Mouse (Mus musculus) kidney, postnatal 0 days (tissue): Measurements from ENCODE around the gene Txnrd2. TPM values are rescaled to one million over a fixed set of nuclear protein-coding genes. Genes with fewer than 3 reads are reported as not detected.

Source experiments
- ATAC-seq: fragments of 200-750 bp; cut with Nextera tagmentation; replicated peaks from 2 replicates; pipeline ENCODE4 v1.8.0; 2017; ENCODE audit warnings: low read depth, moderate number of reproducible peaks, moderate TSS enrichment, moderate library complexity; ENCODE audit not compliant: low FRiP score
- DNase-seq: peaks from one replicate; pipeline ENCODE4 v3.0.0-alpha.2; 2016; ENCODE audit warnings: low spot score
- H3K27ac ChIP-seq: fragments of 300-500 bp; sonication (generic); 2 replicates; pipeline ENCODE4 v1.5.1; 2014; ENCODE audit warnings: mild to moderate bottlenecking
- H3K27me3 ChIP-seq: fragments of 300-500 bp; sonication (generic); 2 replicates; pipeline ENCODE4 v1.6.1; 2014; ENCODE audit warnings: low read length, mixed read lengths; ENCODE audit not compliant: insufficient read depth
- H3K36me3 ChIP-seq: fragments of 300-500 bp; sonication (generic); 2 replicates; pipeline ENCODE4 v1.6.1; 2014; ENCODE audit warnings: low read length, mixed read lengths; ENCODE audit not compliant: insufficient read depth
- H3K4me1 ChIP-seq: fragments of 300-500 bp; sonication (generic); replicated peaks from 2 replicates; pipeline ENCODE4 v1.6.1; 2014; ENCODE audit warnings: antibody characterized with exemption, low read length, mixed read lengths; ENCODE audit not compliant: insufficient read depth
- H3K4me2 ChIP-seq: fragments of 300-500 bp; sonication (generic); 2 replicates; pipeline ENCODE4 v1.6.1; 2014; ENCODE audit warnings: mild to moderate bottlenecking, low read length, moderate library complexity, mixed read lengths
- H3K4me3 ChIP-seq: fragments of 300-500 bp; sonication (generic); replicated peaks from 2 replicates; pipeline ENCODE4 v1.5.1; 2014; ENCODE audit warnings: low read depth, low read length
- H3K9ac ChIP-seq: fragments of 300-500 bp; sonication (generic); 2 replicates; pipeline ENCODE4 v1.6.1; 2014; ENCODE audit warnings: low read depth, low read length
- H3K9me3 ChIP-seq: fragments of 300-500 bp; sonication (generic); replicated peaks from 2 replicates; pipeline ENCODE4 v1.6.1; 2016; ENCODE audit warnings: low read length, inconsistent platforms, mixed read lengths
- CTCF ChIP-seq: IDR thresholded peaks from 2 replicates; pipeline ENCODE4 v1.5.1; 2016; ENCODE audit warnings: antibody characterized with exemption, low read depth, mild to moderate bottlenecking, moderate library complexity
- WGBS: fragments of 180-500 bp; shearing (Covaris S2); extraction: QIAGEN DNeasy Blood & Tissue Kit; methylation state at CpG from one replicate; pipeline ENCODE4 v1.1.7; 2014; 5-methylcytosine and 5-hydroxymethylcytosine counted together
- polyA plus RNA-seq: library from polyadenylated mRNA; unstranded; fragments of >200 nt; fragmentation: Nextera tagmentation; extraction: Ambion mirVana; gene quantifications from 2 replicates; pipeline ENCODE4 v1.2.1, GENCODE M21; 2015

Txnrd2 gene
- polyA plus RNA-seq, 1 experiment from 2014 or later = 30.6 TPM

DNA sequence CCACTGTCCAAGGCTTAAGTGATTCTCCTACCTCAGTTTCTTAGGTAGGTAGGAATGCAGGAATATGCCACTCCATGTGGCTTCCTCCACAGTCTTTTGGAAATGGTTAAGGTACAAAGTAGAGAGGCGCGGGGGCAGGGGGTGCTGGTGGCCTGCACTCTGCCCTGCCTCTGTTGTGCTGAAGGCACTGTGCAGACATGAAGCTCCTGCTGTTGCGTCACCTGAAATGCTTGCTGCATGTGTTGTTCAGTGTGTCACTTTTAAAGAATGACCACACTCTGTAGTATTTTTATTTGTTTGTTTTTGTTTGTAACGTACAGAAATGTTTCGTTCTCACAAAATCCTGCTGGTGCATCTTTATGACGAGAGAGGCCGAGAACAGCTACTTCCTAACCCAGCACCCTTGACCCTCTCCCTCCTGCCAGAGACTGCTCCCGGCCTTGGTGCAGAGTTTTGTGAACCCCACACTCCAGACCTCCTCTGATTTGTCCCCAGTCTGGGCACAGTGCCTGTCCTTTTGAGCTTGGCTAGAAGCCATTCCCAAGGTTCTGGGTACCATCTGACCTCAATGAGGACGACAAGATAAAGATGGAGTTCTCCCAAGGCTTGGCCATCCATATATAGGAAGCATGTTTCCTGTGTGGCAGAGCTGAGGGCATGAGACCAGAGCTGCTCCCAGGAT, 43.0 kb upstream of the Txnrd2 start:
- WGBS = 74% methylated on average over 9 of the region's 9 CpGs
- ATAC-seq = no peak
- Histone ChIP-seq H3K4me2 (no peak overlapping the region), H3K36me3 (no peaks in the 10 kb centered on the region), H3K27ac (peak overlapping the region; percentile 19; the same call in 1 of the 2 replicates), H3K4me3 (no peak overlapping the region), H3K9me3 (no peaks in the 10 kb centered on the region), H3K4me1 (peaks cover 23% of the 10 kb centered on the region; the same call in 1 of the 2 replicates), H3K27me3 (no peaks in the 10 kb centered on the region), H3K9ac (no peak overlapping the region)
- no peak for DNase-seq
- TF ChIP-seq CTCF = no peak

DNA sequence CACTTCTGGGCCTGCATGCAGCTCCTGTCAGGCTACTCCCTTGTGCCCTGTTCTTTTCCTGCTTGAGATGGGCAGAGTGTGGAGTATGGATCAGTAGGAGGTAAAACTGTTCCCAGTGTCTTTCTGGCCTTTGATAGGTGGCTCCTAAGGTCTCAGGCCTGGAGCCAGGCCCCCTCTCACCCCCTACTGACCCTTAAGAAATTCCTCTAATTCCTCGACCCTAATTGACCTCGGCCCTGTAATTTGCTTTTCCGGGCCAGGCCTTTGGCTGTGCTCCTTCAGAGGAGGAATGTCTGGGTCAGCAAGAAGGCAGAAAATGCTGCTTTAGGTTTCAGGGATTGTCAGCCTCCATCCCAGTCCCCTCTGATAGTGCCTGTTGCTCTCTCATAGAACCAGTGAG, 42.4 kb upstream of the Txnrd2 start:
- no peak overlapping the region for H3K4me3 ChIP-seq
- H3K27me3 ChIP-seq = no peaks in the 10 kb centered on the region
- H3K4me2 ChIP-seq = no peak overlapping the region
- peak; percentile 66 for DNase-seq
- no peaks in the 10 kb centered on the region for H3K36me3 ChIP-seq
- no peak for TF ChIP-seq CTCF
- H3K9ac ChIP-seq = no peak overlapping the region
- ATAC-seq = no peak
- peak overlapping the region; percentile 31; the same call in 1 of the 2 replicates for H3K27ac ChIP-seq
- peaks cover 21% of the 10 kb centered on the region for H3K4me1 ChIP-seq
- WGBS = 17% methylated on average over 3 of the region's 3 CpGs
- no peaks in the 10 kb centered on the region for H3K9me3 ChIP-seq

DNA sequence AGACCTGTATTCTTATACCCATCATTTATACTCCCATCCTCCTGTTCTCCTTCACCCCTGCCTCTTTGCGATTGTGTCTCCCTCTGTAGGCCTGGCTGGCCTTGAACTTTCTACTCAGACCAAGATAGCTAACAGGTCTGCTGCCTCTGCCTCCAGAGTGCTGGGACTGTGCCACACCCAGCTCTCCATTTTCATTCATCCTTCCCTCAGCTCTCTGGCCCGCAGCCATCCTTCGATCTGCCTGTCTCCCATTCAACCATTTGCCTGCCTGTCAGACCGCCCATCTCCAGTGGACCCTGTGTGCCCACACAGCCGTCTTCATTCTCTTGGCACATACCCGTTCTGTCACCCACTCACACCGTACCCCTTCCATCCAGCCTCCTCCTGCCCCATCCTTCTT, 42.0 kb upstream of the Txnrd2 start:
- H3K36me3 ChIP-seq = no peaks in the 10 kb centered on the region
- H3K4me1 ChIP-seq = peaks cover 25% of the 10 kb centered on the region
- H3K27ac ChIP-seq = peak overlapping the region; percentile 31; the same call in 1 of the 2 replicates
- no peak overlapping the region for H3K4me3 ChIP-seq
- no peak for TF ChIP-seq CTCF
- no peak for ATAC-seq
- 64% methylated on average over 7 of the region's 7 CpGs for WGBS
- no peaks in the 10 kb centered on the region for H3K27me3 ChIP-seq
- no peak overlapping the region for H3K9ac ChIP-seq
- no peaks in the 10 kb centered on the region for H3K9me3 ChIP-seq
- no peak for DNase-seq
- H3K4me2 ChIP-seq = no peak overlapping the region

DNA sequence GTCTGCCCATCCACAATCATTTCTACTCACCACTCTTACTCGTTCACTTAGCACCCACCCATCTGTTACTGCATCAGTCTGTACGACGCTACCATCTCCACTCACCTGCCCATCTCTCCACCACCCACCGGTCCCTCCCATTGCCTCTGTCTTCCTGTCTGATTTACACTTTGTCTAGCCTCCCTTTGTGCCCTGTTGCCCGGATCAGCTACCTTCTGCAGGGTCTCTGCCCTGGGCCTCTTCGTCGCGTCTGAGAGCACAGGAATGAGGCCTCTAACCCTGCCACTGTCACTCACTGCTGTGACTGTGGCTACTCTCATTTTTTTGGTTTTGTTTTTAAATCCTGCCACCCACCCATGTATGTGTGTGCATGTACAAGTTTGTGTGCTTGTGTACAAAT, 41.5 kb upstream of the Txnrd2 start:
- Histone ChIP-seq H3K4me1 (peaks cover 26% of the 10 kb centered on the region), H3K36me3 (no peaks in the 10 kb centered on the region), H3K27ac (no peak overlapping the region; the same call in 1 of the 2 replicates), H3K4me2 (no peak overlapping the region), H3K9ac (no peak overlapping the region), H3K9me3 (no peaks in the 10 kb centered on the region), H3K4me3 (no peak overlapping the region), H3K27me3 (no peaks in the 10 kb centered on the region)
- WGBS = 45% methylated on average over 8 of the region's 8 CpGs
- peak; percentile 52 for DNase-seq
- TF ChIP-seq CTCF = no peak
- no peak for ATAC-seq

GRCm38 (mm10) chr16:18385411-18385810, 40.8 kb upstream of the Txnrd2 start:
- H3K36me3 ChIP-seq = no peaks in the 10 kb centered on the region
- H3K27ac ChIP-seq = no peak overlapping the region
- H3K4me3 ChIP-seq = no peak overlapping the region
- H3K27me3 ChIP-seq = no peaks in the 10 kb centered on the region
- TF ChIP-seq CTCF = no peak
- peaks cover 26% of the 10 kb centered on the region for H3K4me1 ChIP-seq
- no peak overlapping the region for H3K9ac ChIP-seq
- DNase-seq = no peak
- H3K4me2 ChIP-seq = no peak overlapping the region
- no peak for ATAC-seq
- H3K9me3 ChIP-seq = no peaks in the 10 kb centered on the region
- WGBS = 67% methylated on average over 5 of the region's 5 CpGs

DNA sequence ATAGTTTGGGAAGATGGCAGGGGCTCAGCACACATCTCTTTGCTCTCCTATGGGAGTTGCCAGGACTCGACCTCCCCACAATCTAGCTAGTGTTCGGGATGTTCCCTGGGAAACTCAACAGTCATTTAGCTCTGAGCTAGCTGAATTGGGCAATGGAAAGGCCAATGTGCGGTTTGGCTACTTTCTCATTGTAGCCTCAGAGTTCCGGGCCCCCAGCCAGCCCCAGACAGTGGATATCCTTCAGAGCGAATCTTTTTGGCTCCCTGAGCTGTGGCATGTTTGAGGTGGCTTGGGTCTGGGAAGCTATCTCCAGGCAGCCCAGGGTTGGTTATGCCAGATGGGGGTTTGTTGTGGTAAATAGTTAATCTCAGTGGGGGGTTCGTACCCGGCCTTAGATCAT, 39.7 kb upstream of the Txnrd2 start:
- 81% methylated on average over 7 of the region's 7 CpGs for WGBS
- H3K27ac ChIP-seq = no peak overlapping the region
- no peak overlapping the region for H3K9ac ChIP-seq
- H3K9me3 ChIP-seq = no peaks in the 10 kb centered on the region
- ATAC-seq = no peak
- H3K4me2 ChIP-seq = no peak overlapping the region
- peaks cover 26% of the 10 kb centered on the region for H3K4me1 ChIP-seq
- TF ChIP-seq CTCF = no peak
- H3K27me3 ChIP-seq = no peaks in the 10 kb centered on the region
- no peak overlapping the region for H3K4me3 ChIP-seq
- no peak for DNase-seq
- H3K36me3 ChIP-seq = no peaks in the 10 kb centered on the region

GRCm38 (mm10) chr16:18386972-18387371, 39.2 kb upstream of the Txnrd2 start:
- DNase-seq = no peak
- Histone ChIP-seq H3K9ac (no peak overlapping the region), H3K9me3 (no peaks in the 10 kb centered on the region), H3K4me2 (no peak overlapping the region), H3K36me3 (no peaks in the 10 kb centered on the region), H3K27me3 (no peaks in the 10 kb centered on the region), H3K27ac (no peak overlapping the region), H3K4me1 (peaks cover 26% of the 10 kb centered on the region), H3K4me3 (no peak overlapping the region)
- TF ChIP-seq CTCF = no peak
- ATAC-seq = no peak
- 78% methylated on average over 3 of the region's 3 CpGs for whole genome bisulfite sequencing
